19 mouse cellular contexts compared by ENCODE assay signal in the genomic region with DNA sequence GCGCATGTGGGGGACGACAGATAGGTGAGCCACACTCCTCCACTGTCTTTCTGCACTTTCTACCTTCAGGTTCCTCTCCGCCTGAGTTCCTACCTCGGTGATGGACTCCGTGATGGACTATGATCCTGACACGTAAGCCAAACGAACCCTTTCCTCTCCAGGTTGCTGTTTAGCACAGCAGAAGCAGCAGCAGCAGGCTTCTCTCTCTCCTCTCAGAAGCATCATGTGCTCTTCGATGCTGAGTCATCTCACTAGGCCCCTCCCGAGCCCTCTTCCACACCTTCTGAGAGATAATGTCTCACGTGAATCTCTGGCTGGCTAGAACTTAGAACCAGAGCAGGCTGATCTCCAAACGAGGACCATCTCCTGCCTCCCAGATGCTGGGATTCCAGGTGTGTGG. TPM values are rescaled to one million over a fixed set of nuclear protein-coding genes. Genes with fewer than 3 reads are reported as not detected.
A peak's percentile ranks its signal among the peaks of the same experiment; 100 is the strongest.
DNase-seq lines count a peak whose midpoint lies in the region; ATAC-seq and TF ChIP-seq lines count a peak whose summit lies in the region.
"Had no signal": no experiment of that assay in that cellular context is flagged by ENCODE, and none has a peak within 500 bp of the region (broad histone marks: within the 10 kb centered on the region; RNA-seq: fewer than 3 reads in every experiment).

No protein-coding gene starts in this region.

- peaks cover 7% of the 10 kb centered on the region for H3K27me3 ChIP-seq in kidney, embryonic 16.5 days (ENCODE audit: insufficient read depth, low read length)
- H3K27me3 ChIP-seq in intestine, postnatal 0 days (replicated peaks; ENCODE audit: control insufficient read depth, insufficient read depth, low read length), result peaks cover 13% of the 10 kb centered on the region
- H3K27me3 ChIP-seq in liver, embryonic 12.5 days (replicated peaks), result peaks cover 49% of the 10 kb centered on the region
- H3K27me3 ChIP-seq in forebrain, embryonic 10.5 days (ENCODE audit: poor library complexity, severe bottlenecking), result peaks cover 41% of the 10 kb centered on the region

- DNase-seq in kidney, adult 18-20 months, result peak; percentile 44
- peak; percentile 61 for DNase-seq in ES-CJ7 (ENCODE audit: low read depth, low spot score)
- no peak for DNase-seq in urinary bladder, adult 2 months (ENCODE audit: low spot score)
- DNase-seq in forebrain, embryonic 10.5 days (ENCODE audit: extremely low spot score, low spot score), result no peak
- DNase-seq: cerebellum, adult 8-10 months; heart, postnatal 36 days; lung, postnatal 10 days; retina, postnatal 1 day had no signal

- WGBS in kidney, embryonic 16.5 days, result 34% methylated on average over 11 of the region's 11 CpGs
- WGBS in intestine, postnatal 0 days, result 24% methylated on average over 11 of the region's 11 CpGs
- 42% methylated on average over 11 of the region's 11 CpGs for WGBS in liver, embryonic 12.5 days (ENCODE audit: insufficient replicate concordance)
- 62% methylated on average over 11 of the region's 11 CpGs for WGBS in forebrain, embryonic 10.5 days

- no peak overlapping the region for H3K4me2 ChIP-seq in kidney, embryonic 16.5 days (replicated peaks; ENCODE audit: low read depth, low read length)
- no peak overlapping the region for H3K4me2 ChIP-seq in intestine, postnatal 0 days (replicated peaks; ENCODE audit: low read depth)
- H3K4me2 ChIP-seq in liver, embryonic 12.5 days, result peak overlapping the region; percentile 2; the same call in 1 of the 2 replicates
- H3K4me2 ChIP-seq: embryonic facial prominence, embryonic 15.5 days; forebrain, embryonic 12.5 days; heart, embryonic 12.5 days; limb, embryonic 15.5 days; neural tube, embryonic 15.5 days had no signal

- TF ChIP-seq CTCF in intestine, postnatal 0 days (IDR thresholded peaks at IDR 0.05; ENCODE audit: low read depth), result no peak

- H3K27ac ChIP-seq in kidney, embryonic 16.5 days (ENCODE audit: low read length), result no peak overlapping the region
- H3K27ac ChIP-seq in intestine, postnatal 0 days (ENCODE audit: low read depth, low read length), result no peak overlapping the region
- H3K27ac ChIP-seq in liver, embryonic 12.5 days, result no peak overlapping the region
- H3K27ac ChIP-seq in forebrain, embryonic 10.5 days, result no peak overlapping the region
- H3K27ac ChIP-seq: embryonic facial prominence, embryonic 15.5 days; forebrain, embryonic 12.5 days; hindbrain, postnatal 0 days; limb, embryonic 15.5 days; midbrain, embryonic 10.5 days; neural tube, embryonic 15.5 days had no signal

- no peak overlapping the region for H3K9ac ChIP-seq in kidney, embryonic 16.5 days (replicated peaks; ENCODE audit: low read length)
- H3K9ac ChIP-seq in intestine, postnatal 0 days (ENCODE audit: low read depth, low read length), result no peak overlapping the region
- H3K9ac ChIP-seq in liver, embryonic 12.5 days, result no peak overlapping the region
- H3K9ac ChIP-seq: embryonic facial prominence, embryonic 15.5 days; forebrain, embryonic 12.5 days; heart, embryonic 12.5 days; limb, embryonic 15.5 days; neural tube, embryonic 15.5 days had no signal

- no peaks in the 10 kb centered on the region for H3K36me3 ChIP-seq in kidney, embryonic 16.5 days (ENCODE audit: insufficient read depth, low read length)
- no peaks in the 10 kb centered on the region for H3K36me3 ChIP-seq in intestine, postnatal 0 days (ENCODE audit: control insufficient read depth, insufficient read depth)
- no peaks in the 10 kb centered on the region for H3K36me3 ChIP-seq in liver, embryonic 12.5 days
- no peaks in the 10 kb centered on the region for H3K36me3 ChIP-seq in forebrain, embryonic 10.5 days (replicated peaks)
- H3K36me3 ChIP-seq: embryonic facial prominence, embryonic 15.5 days; forebrain, embryonic 12.5 days; heart, embryonic 12.5 days; limb, embryonic 15.5 days; midbrain, embryonic 10.5 days; neural tube, embryonic 15.5 days had no signal

- ATAC-seq in kidney, embryonic 16.5 days (ENCODE audit: low FRiP score, low TSS enrichment), result no peak
- ATAC-seq in intestine, postnatal 0 days, result peak; percentile 73
- no peak for ATAC-seq in liver, embryonic 12.5 days
- ATAC-seq in inflammation-experienced regulatory T-cells, adult 6 months, result no peak
- ATAC-seq: hindbrain, postnatal 0 days had no signal

- H3K9me3 ChIP-seq in kidney, embryonic 16.5 days (ENCODE audit: low read length), result no peaks in the 10 kb centered on the region
- H3K9me3 ChIP-seq in intestine, postnatal 0 days (ENCODE audit: control insufficient read depth), result no peaks in the 10 kb centered on the region
- H3K9me3 ChIP-seq in liver, embryonic 12.5 days (replicated peaks), result no peaks in the 10 kb centered on the region
- H3K9me3 ChIP-seq in forebrain, embryonic 10.5 days, result no peaks in the 10 kb centered on the region
- H3K9me3 ChIP-seq: embryonic facial prominence, embryonic 15.5 days; forebrain, embryonic 12.5 days; heart, embryonic 12.5 days; limb, embryonic 15.5 days; midbrain, embryonic 10.5 days; neural tube, embryonic 15.5 days had no signal

- no peaks in the 10 kb centered on the region for H3K4me1 ChIP-seq in kidney, embryonic 16.5 days (ENCODE audit: insufficient read depth, low read length)
- no peaks in the 10 kb centered on the region for H3K4me1 ChIP-seq in intestine, postnatal 0 days (replicated peaks; ENCODE audit: control insufficient read depth, insufficient read depth, low read length)
- H3K4me1 ChIP-seq in liver, embryonic 12.5 days, result peaks cover 10% of the 10 kb centered on the region
- 0 out of 2 replicates have a peak, but pooled peaks cover 3% of the 10 kb centered on the region for H3K4me1 ChIP-seq in forebrain, embryonic 10.5 days
- H3K4me1 ChIP-seq: embryonic facial prominence, embryonic 15.5 days; heart, embryonic 12.5 days; limb, embryonic 15.5 days; neural tube, embryonic 15.5 days had no signal

- H3K4me3 ChIP-seq in kidney, embryonic 16.5 days (ENCODE audit: low read length), result no peak overlapping the region
- no peak overlapping the region for H3K4me3 ChIP-seq in intestine, postnatal 0 days (ENCODE audit: low read depth, low read length)
- no peak overlapping the region for H3K4me3 ChIP-seq in liver, embryonic 12.5 days
- H3K4me3 ChIP-seq in forebrain, embryonic 10.5 days, result no peak overlapping the region
- H3K4me3 ChIP-seq: embryonic facial prominence, embryonic 15.5 days; forebrain, embryonic 12.5 days; heart, embryonic 12.5 days; limb, embryonic 15.5 days; midbrain, embryonic 10.5 days; neural tube, embryonic 15.5 days had no signal

RNA-seq across cellular contexts. Expression of gene Epop, which starts 11.1 kb away (rescaled TPM):
- 2.3 and 2.5 TPM in 2 replicates for polyA plus RNA-seq in kidney, embryonic 16.5 days (2015; fragmentation: Nextera tagmentation; extraction: Ambion mirVana)
- 1.1 and 1.3 TPM in 2 replicates for polyA plus RNA-seq in intestine, postnatal 0 days (2015; fragmentation: Nextera tagmentation; extraction: Ambion mirVana)
- polyA plus RNA-seq in liver, embryonic 12.5 days (2016; fragmentation: Nextera tagmentation; extraction: Ambion mirVana), result 3.6 and 4.1 TPM in 2 replicates
- 0.77 and 0.80 TPM in 2 replicates for polyA plus RNA-seq in urinary bladder, adult 2 months (2012; rRNA removed)
- polyA plus RNA-seq in forebrain, embryonic 10.5 days (2016; fragmentation: Nextera tagmentation; extraction: Ambion mirVana), result 11.4 and 11.6 TPM in 2 replicates
- polyA plus RNA-seq in inflammation-experienced regulatory T-cells, adult 6 months (2017; shearing (Covaris generic)), result under 1 TPM; 0.24 to 0.48 (median 0.45) TPM

RNA-seq across cellular contexts. Expression of gene Srcin1, which starts 42.4 kb away (rescaled TPM):
- polyA plus RNA-seq in kidney, embryonic 16.5 days (2015; fragmentation: Nextera tagmentation; extraction: Ambion mirVana), result 1.0 and 1.1 TPM in 2 replicates
- polyA plus RNA-seq in intestine, postnatal 0 days (2015; fragmentation: Nextera tagmentation; extraction: Ambion mirVana), result 0.18 and 0.24 TPM in 2 replicates
- 0.01 and 0.10 TPM in 2 replicates for polyA plus RNA-seq in liver, embryonic 12.5 days (2016; fragmentation: Nextera tagmentation; extraction: Ambion mirVana)
- 1.4 and 1.6 TPM in 2 replicates for polyA plus RNA-seq in urinary bladder, adult 2 months (2012; rRNA removed)
- polyA plus RNA-seq in forebrain, embryonic 10.5 days (2016; fragmentation: Nextera tagmentation; extraction: Ambion mirVana), result 0.91 and 1.1 TPM in 2 replicates
- not detected for polyA plus RNA-seq in inflammation-experienced regulatory T-cells, adult 6 months (2017; shearing (Covaris generic))
- polyA plus RNA-seq: heart, embryonic 12.5 days had no signal

RNA-seq across cellular contexts. Expression of gene Mllt6, which starts 44.8 kb away (rescaled TPM):
- 4.1 and 5.5 TPM in 2 replicates for polyA plus RNA-seq in kidney, embryonic 16.5 days (2015; fragmentation: Nextera tagmentation; extraction: Ambion mirVana)
- polyA plus RNA-seq in intestine, postnatal 0 days (2015; fragmentation: Nextera tagmentation; extraction: Ambion mirVana), result 1.4 and 1.6 TPM in 2 replicates
- 0.32 and 0.33 TPM in 2 replicates for polyA plus RNA-seq in liver, embryonic 12.5 days (2016; fragmentation: Nextera tagmentation; extraction: Ambion mirVana)
- polyA plus RNA-seq in urinary bladder, adult 2 months (2012; rRNA removed), result 30.2 and 37.2 TPM in 2 replicates
- polyA plus RNA-seq in forebrain, embryonic 10.5 days (2016; fragmentation: Nextera tagmentation; extraction: Ambion mirVana), result 1.5 and 2.5 TPM in 2 replicates
- polyA plus RNA-seq in inflammation-experienced regulatory T-cells, adult 6 months (2017; shearing (Covaris generic)), result 10 to 100 TPM; 13.4 to 17.0 (median 14.6) TPM

Comparison
In these comparisons a context has a peak if more than half of its experiments do, and no peak if none do; other contexts are left out.
1. DNase-seq: peak in kidney, adult 18-20 months (single experiment) and ES-CJ7 (single experiment); none in urinary bladder, adult 2 months (single experiment) and forebrain, embryonic 10.5 days (single experiment).